Mouse (Mus musculus) layer of hippocampus, adult 2 months (tissue): ENCODE measurements around the gene Car12. TPM values are rescaled to one million over a fixed set of nuclear protein-coding genes. Genes with fewer than 3 reads are reported as not detected.

Experiments used
- DNase-seq, 2 experiments: peaks; one replicate each; pipeline ENCODE4 v3.0.0; 2022; ENCODE audit warnings: low spot score in 2 of 2
- H3K27ac ChIP-seq: fragments of 200-600 bp; 2 replicates; pipeline ENCODE4 v1.8.1; 2022
- H3K4me3 ChIP-seq: fragments of 200-600 bp; 2 replicates; pipeline ENCODE4 v1.8.1; 2022; ENCODE audit warnings: mild to moderate bottlenecking
- CTCF ChIP-seq: fragments of 200-600 bp; conservative IDR thresholded peaks from 2 replicates; pipeline ENCODE4 v1.8.1; 2022; ENCODE audit warnings: antibody characterized with exemption, mild to moderate bottlenecking, moderate library complexity
- total RNA-seq, 2 experiments: library from RNA; stranded (reverse); gene quantifications; 2 replicates each; pipeline ENCODE4 v1.2.3; 2021

Gene Car12
- total RNA-seq, 2 experiments from 2014 or later = 48.6 to 52.5 TPM

DNA sequence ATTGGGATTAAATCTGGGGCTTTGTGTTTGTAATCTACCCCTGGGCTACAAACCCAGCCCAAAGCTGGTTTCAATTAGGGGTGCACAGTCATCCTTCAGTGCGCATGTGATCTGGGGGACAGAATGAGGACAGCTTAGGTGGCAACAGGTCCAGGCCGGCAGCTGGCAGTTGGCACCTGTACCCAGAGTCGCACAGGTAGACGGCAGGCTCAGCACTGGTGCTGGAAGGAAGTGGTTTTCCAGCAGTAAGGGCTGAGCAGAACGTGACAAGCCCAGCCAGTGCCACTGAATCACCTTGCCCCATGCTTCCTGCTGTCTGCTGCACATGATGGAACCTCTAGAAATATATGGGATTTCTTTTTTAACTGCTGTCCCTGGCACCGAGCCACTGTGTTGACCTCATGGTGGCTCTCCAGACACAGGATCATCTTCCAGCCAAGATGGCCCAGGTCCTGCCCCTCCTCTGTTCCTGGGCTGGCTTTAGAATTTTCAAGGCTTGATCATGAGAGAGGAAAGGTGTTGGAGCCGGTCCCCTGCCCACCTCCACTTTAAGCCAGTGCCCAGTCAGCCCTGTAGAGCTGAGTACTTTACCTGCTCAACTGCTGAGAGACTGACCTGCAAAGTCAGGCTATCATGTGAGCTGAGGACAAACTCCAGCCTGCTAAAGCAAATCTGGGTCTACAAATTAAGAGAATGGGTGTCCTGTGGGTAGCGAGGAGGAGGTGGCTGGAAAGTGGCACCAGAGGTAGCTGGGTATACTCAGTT is 7.4 kb downstream of the Car12 start:
- no peak for TF ChIP-seq CTCF
- Histone ChIP-seq H3K4me3 (no peak overlapping the region), H3K27ac (no peak overlapping the region)
- no peak for DNase-seq

DNA sequence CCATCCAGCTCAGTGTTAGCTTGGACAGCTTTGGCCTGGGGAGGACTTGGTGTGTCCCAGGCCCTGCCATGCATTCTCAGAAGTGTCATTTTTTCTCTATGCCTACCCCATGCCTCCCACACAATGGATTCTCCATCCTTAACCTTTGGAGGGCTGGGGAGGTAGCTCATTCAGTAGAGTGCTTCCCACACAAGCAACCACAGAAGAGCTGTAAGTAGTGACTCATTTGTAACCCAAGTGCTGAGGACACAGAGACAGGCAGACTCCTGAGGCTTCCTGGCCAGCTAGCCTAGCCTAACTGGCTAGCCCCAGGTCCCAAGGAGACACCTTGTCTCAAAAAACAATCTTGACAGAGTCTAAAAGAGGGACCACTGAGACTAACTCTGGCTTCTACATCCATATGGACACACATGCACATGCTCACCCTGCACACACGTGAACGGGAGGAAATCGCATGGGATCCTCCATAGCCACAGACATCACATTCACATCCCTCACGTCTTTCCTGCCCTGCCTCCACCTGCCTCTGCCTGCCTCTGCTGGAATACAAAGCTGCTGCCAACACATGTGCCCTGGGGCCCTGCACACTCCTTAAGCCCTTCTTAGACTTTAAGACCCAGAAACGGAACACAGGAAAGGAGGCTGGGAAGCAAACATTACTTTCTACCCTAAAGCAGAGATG is 8.8 kb downstream of the Car12 start:
- DNase-seq = no peak
- TF ChIP-seq CTCF = no peak

DNA sequence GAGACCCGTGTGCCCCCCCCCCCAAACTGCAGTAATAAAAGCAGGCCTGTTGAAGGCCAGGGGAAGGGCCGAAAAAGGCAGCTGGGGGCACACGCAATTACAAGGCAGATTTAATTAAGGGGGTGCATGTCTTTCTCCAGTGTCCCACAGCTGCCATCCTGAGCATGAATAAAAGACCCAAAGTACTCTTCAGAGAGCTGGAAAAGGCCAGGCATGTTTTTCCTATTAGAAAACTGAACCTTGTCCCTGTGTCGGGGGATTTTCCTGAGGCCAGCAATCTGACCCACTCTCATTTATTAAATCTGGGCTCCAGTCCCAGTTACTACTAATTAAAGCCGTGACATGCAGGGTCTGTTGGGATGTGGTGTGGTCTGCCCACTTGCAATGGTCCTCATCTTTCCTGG is 9.4 kb downstream of the Car12 start:
- DNase-seq = no peak
- Histone ChIP-seq H3K27ac (no peak overlapping the region), H3K4me3 (no peak overlapping the region)
- no peak for TF ChIP-seq CTCF

More for the DNA sequence above, 8.8 kb downstream of the Car12 start:
- Histone ChIP-seq H3K27ac (no peak overlapping the region), H3K4me3 (no peak overlapping the region)

DNA sequence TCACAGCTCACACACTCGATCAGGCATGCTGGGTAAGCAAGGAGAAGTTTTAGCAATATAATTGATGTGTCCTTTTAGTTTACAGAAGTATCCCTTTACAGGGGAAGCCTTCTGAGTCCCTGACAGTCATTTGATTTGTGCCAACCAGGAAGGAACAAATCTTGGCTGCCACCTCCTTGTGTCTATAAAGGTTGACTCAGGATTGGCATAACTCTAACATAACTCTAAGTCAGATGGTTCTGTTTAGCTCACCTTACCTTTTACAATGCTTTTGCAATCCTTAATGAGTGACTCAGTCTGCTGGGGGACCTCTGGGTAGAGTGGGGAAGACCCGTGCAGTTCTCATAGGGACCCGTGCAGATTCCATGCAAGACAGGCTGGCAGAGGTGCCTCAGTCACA is 12.1 kb downstream of the Car12 start:
- no peak for TF ChIP-seq CTCF
- Histone ChIP-seq H3K4me3 (no peak overlapping the region), H3K27ac (no peak overlapping the region)
- no peak for DNase-seq

DNA sequence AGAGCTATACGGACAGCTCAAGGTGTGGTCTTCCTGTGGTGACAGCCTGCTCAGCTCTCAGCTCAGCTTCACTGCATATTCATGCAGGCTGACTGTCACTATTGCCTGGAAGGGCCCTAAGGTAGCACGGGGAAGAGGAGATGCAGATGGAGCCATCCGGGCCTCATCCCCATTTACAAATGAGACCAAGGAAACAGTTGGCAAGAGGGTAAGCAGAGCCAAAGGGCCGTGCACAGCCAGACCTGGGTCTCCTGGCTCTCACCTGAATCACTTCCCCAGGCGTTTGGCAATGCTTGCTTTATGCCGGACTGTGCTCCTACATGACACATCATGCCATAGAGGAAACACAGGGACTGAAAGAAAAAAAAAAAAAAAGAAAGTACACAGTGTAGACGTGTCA is 13.8 kb downstream of the Car12 start:
- no peak for DNase-seq
- peak overlapping the region; percentile 33; the same call in 1 of the 2 replicates for H3K27ac ChIP-seq
- no peak for TF ChIP-seq CTCF
- no peak overlapping the region for H3K4me3 ChIP-seq

DNA sequence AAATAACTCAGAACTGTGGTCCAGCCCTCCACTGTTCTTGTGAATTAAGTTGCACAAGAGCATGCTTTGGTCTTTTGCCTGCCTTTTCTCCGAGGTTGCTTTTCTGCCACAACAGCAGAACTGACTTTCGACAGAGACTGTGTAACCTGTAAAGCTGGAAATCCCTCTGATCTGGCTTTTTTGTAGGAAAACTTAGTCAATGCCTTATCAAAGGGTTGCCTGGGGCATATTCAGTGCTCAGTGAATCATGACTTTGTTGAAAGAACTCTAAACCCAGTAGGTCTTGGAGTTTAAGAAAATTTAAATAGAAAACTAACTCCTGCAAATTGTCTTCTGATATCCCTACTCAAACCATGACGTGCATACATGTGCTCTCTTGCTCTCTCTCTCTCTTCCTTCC is 17.1 kb downstream of the Car12 start:
- TF ChIP-seq CTCF = no peak
- no peak for DNase-seq
- Histone ChIP-seq H3K4me3 (no peak overlapping the region), H3K27ac (peak overlapping the region; percentile 21; the same call in 1 of the 2 replicates)

DNA sequence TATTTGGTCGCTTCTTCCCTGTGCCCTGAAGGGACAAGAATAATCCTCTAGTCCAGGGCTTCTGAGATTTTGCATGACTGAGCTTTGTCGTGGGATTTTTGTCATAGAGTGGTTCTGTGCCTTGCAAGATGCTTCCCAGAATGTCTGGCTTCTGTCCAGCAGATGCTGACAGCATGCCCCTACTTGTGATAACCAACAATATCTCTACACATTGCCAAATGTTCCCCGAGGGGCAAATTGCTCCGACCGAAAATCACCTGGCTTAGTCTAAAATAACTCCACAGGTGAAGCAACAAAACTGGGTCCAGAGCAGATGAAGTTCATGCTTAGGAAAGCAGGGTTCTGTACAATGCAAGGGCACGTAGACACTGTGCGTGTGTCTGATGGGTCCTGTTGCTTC is 17.8 kb downstream of the Car12 start:
- Histone ChIP-seq H3K27ac (peak overlapping the region; percentile 52), H3K4me3 (no peak overlapping the region)
- no peak for DNase-seq
- TF ChIP-seq CTCF = no peak

DNA sequence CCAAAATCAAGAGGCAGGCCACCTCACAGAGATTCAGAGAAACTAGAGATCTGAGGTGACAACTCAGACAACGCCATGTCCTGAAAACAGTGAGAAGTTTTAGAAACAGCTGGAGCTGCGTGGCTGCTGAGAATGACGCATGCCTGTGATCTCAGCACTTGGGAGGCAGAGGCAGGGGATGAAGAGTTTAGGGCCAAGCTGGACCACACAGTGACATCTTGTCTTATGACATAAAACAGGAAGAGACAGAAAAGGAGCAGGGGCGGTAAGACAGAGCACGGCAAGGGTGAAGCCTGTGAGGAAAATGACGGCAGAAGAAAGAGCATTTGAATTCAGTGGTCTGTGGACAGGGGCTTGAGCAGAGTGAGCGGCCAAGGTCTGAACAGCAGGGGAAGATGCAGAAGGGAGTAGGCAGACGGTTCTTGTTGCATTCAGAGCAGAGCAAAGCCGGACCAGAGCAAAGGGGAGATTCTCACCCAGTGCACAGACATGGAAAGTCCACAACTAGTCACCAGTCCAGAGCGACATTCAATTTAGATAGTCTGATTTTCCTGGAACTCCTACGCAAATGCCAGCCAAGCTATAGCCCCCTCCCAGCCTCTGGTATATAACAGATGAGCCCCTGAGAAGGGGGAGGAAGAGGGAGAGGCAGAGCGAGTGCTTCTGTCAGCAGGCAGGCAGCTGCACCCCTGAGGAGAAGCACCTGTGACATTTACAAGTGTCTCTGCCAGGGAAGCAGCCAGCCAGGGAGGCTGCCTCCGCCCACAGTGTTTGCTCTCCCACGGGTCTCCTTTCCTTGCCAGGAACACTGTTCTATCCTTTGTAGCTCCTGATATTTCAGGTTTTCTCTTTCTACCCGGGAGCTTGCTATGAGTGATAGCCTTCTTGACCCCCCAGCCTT is 19.6 kb downstream of the Car12 start:
- peak overlapping the region; percentile 89 for H3K27ac ChIP-seq
- no peak overlapping the region for H3K4me3 ChIP-seq
- no peak for TF ChIP-seq CTCF
- DNase-seq = peak; percentile 59 to 78

DNA sequence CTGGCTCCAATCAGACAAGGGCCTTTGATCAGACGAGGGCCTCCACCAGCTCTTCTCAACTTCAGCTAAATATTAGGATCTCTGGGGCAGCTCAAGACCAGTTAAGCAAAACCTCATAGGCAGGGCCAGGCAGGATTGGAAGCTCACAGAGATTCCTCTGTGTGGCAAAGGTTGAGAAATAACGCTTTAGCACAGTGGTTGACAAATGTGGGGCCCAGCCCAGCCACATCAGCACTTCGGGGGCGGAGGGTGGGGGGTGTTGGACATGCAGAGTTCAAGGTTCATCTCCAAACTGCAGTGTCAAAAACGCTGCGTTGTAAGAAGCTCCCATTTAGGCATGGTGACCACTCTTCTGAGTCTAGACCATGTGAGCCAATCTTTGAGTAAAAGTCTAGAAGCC is 21.1 kb downstream of the Car12 start:
- DNase-seq = no peak
- peak overlapping the region; percentile 89 for H3K27ac ChIP-seq
- TF ChIP-seq CTCF = no peak
- no peak overlapping the region for H3K4me3 ChIP-seq

DNA sequence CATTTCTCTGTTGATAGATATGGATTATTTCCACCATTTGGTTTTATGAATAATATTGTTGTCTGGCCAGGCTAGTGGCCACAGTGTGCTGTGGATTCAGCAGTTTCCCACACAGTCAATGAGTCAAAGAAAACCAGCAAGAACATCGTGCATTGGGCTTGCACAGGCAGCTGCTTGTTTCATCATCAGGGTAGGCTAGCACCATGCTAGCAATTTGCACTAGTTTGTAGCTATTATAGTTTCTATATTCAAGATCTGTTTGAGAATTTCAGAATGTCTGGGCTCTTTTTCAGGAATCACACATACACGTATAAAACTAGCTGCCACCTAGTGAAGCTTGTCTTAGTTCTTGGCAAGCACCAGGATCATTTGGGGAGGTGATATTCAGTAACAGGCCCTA is 21.6 kb downstream of the Car12 start:
- Histone ChIP-seq H3K4me3 (no peak overlapping the region), H3K27ac (peak overlapping the region; percentile 89)
- TF ChIP-seq CTCF = no peak
- DNase-seq = no peak

DNA sequence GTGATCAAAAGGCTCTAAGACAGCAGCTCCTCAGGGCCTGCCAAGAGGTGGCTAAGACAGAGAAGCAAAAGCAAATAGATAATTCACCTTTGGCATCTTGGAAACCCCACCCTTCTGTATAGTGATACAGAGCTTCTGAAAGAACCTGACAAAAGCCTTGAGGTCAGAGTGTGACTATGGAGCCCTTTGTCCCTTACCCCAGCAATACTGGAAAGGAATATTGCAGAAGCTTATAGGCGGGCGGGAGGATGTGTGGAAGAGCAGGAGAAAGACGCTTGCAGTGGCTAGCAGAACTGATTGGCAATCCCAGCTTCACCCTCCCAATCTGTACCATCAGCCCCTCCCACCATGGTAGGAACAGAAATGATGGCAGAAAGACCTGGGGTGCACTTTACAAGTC is 22.5 kb downstream of the Car12 start:
- no peak for TF ChIP-seq CTCF
- peak overlapping the region; percentile 89; the same call in 1 of the 2 replicates for H3K27ac ChIP-seq
- no peak for DNase-seq
- H3K4me3 ChIP-seq = no peak overlapping the region

DNA sequence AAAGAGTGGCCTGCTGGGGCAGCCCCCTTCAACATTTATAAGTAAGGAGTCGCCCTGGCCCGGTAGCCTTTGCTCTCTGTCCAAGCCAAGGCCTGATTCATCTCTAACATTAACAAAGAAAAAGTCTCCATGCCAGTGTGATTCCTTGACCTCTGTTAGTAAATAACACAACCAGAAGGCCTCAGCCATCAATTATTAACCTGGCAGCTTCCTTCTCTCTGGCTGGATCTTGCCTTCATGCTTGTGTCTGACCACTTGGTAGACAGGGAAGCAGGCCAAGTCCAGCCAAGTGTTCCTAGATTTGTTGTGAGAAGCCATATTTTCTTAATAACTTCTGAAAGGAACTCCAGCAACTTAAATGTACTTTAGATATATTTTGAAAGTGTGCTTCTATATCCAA is 23.1 kb downstream of the Car12 start:
- DNase-seq = no peak
- Histone ChIP-seq H3K27ac (no peak overlapping the region), H3K4me3 (no peak overlapping the region)
- no peak for TF ChIP-seq CTCF

DNA sequence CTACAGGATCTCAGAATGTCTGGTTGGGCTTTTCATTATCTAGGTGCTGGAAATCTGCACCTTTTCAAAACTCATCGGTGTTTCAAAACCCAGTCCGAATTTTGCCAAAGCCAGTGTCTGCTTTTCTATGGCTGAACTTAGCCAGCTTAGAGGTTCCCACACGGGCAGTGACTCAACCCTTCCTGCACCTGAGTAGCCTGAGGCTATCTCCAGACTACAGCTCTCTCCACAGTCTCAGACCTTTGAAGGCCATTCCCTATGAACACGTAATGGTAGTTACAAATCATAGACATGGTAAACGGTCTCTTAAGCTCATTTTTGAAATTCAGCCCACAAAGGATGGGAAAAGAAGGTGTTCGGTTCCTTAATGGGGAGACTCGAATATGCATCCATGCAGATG is 26.0 kb downstream of the Car12 start:
- Histone ChIP-seq H3K4me3 (no peak overlapping the region), H3K27ac (no peak overlapping the region)
- DNase-seq = no peak
- TF ChIP-seq CTCF = no peak
